Mouse (Mus musculus): Measurements from ENCODE around the gene Mvp. TPM values are rescaled to one million over a fixed set of nuclear protein-coding genes. Genes with fewer than 3 reads are reported as not detected.

Gene Mvp
- total RNA-seq, 1 experiment from 2014 or later: 26.2 TPM

DNA sequence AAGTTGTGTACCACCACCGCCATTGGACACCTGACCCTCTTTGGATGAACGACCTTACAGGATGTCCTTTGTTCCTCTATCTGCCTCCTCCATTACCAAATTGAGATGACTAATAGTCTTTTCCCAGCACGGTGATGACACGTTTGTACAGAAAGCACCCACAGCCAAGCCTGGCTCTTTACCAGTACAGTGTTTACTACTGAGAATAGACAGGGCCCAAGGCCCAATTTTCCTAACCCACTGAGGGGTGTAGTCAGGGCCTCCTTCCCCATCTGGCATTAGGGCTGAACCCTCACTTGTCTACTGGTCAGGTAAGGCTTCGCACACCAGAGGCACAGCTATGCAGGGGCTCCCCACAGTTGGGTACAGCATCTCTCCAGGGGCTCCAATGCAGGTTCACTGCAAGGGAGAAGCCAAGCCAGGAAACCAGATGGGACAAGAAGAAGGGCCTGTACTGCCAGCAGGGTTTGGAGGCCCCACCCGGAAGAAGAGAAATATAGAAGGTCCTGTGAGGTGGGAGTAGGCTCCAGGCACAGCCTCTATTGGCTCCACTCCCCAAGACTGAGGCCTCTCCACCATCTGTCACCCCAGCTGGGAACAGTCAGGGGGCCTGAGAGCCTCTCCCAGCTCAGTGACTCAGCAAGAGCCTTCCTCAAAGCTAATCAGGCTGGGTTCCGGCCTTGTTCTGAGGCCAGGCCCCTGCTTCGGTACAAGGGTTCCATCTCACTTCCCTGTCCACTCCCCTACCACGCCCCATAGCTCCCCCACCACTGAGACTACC is 6.0 kb downstream of the Mvp start:
- ATAC-seq (replicated peaks in 1 of 2; ENCODE audit: insufficient read depth in 1 of 2, low FRiP score in 2 of 2, low TSS enrichment in 1 of 2, low read depth in 1 of 2, poor library complexity in 2 of 2, severe bottlenecking in 2 of 2): peak; percentile 92 to 96

DNA sequence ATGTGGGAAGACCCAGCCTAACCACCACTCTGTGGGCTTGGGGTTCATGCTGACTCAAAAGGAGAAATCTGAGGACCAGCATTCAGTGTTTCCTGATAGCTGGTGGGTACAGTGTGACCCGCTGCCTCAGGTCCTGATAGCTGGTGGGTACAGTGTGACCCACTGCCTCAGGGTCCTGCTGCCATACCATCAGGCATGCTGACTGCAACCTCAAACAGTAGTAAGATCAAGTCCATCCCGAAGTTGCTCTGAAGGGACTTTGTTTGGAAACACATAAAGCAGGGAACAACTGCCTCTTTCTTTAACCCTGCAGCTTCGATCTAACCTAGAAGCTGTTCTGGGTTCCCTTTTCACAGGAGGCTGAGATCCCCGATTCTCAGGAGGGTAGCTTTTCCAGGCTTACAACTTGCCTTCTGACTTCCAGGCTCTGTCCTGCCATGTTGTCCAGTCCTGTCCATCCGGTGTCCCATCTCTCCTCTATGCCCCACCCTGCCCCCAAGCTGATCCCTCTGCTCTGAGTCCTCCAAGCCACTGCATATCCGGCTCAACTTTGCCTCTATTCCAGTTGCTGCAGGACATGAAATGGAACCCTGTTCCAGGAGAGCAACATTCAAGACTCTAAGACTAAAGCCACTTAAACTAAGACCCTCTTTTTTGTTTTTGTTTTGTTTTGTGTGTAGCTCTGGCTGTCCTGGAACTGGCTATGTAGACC is 7.0 kb downstream of the Mvp start:
- ATAC-seq (replicated peaks in 1 of 2; ENCODE audit: insufficient read depth in 1 of 2, low FRiP score in 2 of 2, low TSS enrichment in 1 of 2, low read depth in 1 of 2, poor library complexity in 2 of 2, severe bottlenecking in 2 of 2): no peak

DNA sequence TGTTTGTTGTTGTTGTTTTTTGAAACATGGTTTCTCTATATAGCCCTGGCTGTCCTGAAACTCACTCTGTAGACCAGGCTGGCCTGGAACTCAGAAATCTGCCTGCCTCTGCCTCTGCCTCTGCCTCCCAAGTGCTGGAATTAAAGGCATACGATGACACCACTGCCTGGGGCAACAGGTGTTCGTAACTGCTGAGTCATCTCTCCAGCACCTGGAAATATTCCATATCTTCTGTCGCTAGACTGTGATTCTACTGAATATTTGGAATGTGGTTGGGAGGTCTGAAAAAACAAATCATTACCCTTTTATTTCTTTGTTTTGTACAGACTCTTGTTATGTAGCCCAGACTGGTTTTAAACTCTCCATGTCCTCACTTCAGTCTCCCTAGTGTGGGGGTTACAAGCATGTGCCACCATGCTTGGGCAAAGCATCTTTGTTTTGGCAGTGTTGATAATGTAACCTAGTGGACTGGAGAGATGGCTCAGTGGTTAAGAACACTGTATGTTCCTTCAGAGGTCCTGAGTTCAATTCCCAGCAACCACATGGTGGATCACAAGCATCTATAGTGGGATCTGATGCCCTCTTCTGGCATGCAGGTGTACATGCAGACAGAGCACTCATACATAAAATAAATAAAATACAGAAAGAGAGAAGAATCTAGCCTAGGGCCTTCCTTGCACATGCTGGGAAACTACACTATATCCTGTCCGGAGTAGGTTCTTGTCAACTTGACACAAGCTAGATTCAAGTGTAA is 10.1 kb downstream of the Mvp start:
- no peak for ATAC-seq (replicated peaks in 1 of 2; ENCODE audit: insufficient read depth in 1 of 2, low FRiP score in 2 of 2, low TSS enrichment in 1 of 2, low read depth in 1 of 2, poor library complexity in 2 of 2, severe bottlenecking in 2 of 2)

DNA sequence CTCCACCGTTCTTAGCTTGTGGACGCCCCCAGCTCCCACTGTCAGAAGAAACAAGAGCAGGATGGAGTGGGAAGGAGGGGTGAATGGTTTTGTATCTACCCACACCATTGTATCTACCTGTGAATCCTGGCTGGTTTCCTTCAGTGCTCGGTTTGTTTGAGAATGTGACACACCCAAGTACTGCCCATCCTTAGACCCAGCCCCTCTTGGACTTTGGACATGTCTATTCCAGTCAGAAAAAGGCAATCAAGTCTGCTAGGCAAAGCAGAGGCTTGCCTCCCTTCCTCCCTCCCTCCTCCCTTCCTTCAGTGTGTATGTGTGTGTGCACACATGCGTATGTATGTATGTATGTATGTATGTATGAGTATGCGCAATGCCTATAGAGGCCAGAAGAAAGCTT is 10.8 kb downstream of the Mvp start:
- no peak for ATAC-seq (replicated peaks in 1 of 2; ENCODE audit: insufficient read depth in 1 of 2, low FRiP score in 2 of 2, low TSS enrichment in 1 of 2, low read depth in 1 of 2, poor library complexity in 2 of 2, severe bottlenecking in 2 of 2)

DNA sequence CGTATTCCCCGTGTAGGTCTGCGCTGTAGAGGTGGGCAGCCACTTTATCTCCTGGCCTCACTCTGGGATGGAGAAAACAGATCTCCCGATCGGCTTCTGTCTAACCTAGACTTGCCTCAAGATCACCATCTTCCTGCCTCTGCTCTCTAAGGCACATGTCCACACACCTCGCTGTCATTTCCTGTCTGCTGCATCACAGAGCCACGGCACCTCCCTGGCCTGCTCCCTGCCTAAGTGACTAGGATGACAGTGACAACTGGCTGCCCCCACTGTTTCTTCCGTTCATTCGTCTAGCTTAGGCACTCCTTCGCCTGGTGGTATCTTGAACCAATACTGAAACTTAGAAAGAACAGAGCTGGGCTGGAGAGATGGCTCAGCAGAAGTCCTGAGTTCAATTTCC is 14.9 kb downstream of the Mvp start:
- no peak for ATAC-seq (replicated peaks in 1 of 2; ENCODE audit: insufficient read depth in 1 of 2, low FRiP score in 2 of 2, low TSS enrichment in 1 of 2, low read depth in 1 of 2, poor library complexity in 2 of 2, severe bottlenecking in 2 of 2)

DNA sequence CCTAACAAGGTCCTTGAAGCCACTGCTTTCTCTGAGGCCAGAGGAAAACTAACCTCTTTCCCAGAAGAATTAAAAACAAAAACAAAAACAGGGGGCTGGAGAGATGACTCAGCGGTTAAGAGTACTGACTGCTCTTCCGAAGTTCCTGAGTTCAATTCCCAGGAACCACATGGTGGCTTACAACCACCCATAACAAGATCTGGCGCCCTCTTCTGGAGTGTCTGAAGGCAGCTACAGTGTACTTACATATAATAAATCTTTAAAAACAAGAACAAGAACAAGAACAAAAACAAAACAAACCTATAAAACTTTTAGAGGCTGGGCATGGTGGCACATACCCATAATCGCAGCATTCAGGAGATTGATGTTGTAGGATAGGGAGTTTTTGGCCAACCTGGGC is 18.0 kb downstream of the Mvp start:
- ATAC-seq (replicated peaks in 1 of 2; ENCODE audit: insufficient read depth in 1 of 2, low FRiP score in 2 of 2, low TSS enrichment in 1 of 2, low read depth in 1 of 2, poor library complexity in 2 of 2, severe bottlenecking in 2 of 2): no peak

DNA sequence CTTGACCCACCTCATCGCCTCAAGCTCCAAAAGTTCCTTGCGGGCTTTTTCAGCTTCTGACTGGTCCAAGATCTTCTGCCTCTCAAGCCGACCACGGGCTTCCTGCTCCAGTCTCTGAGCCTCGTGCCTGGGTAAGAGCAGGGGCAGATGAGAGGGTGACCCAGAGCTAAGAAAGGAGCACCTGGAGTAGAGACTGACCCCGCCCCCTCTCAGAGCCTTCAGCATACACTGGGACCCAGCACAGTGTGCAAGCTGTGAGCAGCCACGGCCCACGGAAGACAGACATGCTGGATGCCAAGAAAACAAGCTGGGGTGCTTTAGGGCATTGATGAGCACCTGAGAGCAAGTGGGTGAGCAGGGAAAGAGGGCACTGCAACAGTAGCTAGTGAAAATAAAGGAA is 25.6 kb downstream of the Mvp start:
- no peak for ATAC-seq (replicated peaks in 1 of 2; ENCODE audit: insufficient read depth in 1 of 2, low FRiP score in 2 of 2, low TSS enrichment in 1 of 2, low read depth in 1 of 2, poor library complexity in 2 of 2, severe bottlenecking in 2 of 2)

DNA sequence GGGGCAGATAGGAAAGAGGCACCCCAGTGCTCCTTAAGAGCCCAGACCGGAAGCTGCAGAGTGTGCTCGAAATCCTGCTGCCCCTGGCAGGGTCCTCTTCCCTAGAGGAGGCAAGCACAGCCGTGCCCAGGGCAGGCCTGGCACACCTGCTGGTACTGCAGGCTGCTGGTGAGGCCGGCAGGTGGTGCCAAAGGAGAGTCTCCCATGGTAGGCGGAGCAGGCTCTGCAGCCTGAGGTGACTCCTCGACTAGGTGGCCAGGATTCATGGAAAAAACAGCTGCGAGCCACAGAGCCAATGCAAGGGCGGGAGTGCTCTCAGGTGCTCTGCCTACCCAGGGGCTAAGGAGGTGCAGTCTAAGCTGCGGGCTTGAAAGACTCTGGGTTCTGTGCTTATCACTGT is 28.1 kb downstream of the Mvp start:
- peak; percentile 56 to 65; a peak in 3 of 4 replicates for ATAC-seq (replicated peaks in 1 of 2; ENCODE audit: insufficient read depth in 1 of 2, low FRiP score in 2 of 2, low TSS enrichment in 1 of 2, low read depth in 1 of 2, poor library complexity in 2 of 2, severe bottlenecking in 2 of 2)

DNA sequence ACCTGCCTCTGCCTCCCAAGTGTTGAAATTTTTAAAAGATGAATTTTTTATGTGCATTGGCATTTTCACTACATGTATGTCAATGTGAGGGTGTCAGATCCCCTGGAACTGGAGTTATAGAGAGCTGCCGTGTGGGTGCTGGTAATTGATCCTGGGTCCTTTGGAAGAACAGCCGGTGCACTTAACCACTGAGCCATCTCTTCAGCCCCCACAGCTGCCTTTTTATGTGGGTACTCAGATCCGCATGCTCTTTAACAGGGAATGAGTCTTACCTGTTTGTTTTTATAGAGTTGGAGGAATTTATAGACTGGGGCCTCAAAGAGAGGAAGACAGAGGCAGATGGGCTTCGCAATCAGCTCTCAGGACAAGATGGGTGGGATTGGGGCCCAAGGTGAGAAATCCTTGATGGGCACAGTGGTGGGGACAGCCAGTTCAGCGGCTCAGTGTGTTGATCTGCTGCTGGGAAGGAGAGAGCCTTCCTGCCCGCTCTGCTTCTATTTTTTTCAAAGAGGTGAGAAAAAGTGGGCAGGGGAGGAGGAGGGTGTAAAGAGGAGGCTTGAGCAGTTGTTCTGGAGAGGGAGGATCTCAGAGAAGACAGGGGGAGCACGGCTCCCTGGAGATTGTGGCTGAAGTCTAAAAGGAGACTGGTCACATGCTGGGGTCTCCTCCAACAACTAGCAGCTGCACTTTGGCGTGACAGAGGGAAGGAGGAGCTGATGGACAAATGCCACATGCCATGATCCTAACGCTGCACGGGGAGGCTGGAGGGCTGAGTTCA is 29.6 kb downstream of the Mvp start:
- no peak for ATAC-seq (replicated peaks in 1 of 2; ENCODE audit: insufficient read depth in 1 of 2, low FRiP score in 2 of 2, low TSS enrichment in 1 of 2, low read depth in 1 of 2, poor library complexity in 2 of 2, severe bottlenecking in 2 of 2)

DNA sequence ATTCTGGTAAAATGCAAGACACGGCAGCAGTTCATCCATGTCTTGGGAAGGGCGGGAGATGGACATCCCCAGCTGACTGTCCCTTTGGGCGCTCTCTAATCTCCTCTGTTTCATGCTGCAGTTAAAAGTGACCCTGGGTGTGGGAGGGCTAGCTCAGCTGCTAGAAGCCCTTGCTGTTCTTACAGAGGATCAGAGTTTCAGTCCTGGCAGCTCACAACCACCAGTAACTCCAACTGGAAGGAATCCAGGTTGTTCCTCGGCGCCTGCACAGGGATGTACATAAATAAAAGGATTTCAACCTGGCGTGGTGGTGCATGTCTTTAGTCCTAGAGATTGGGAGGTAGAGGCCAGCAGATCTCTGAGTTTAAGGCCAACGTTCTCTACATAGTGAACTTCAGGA is 31.3 kb downstream of the Mvp start:
- no peak for ATAC-seq (replicated peaks in 1 of 2; ENCODE audit: insufficient read depth in 1 of 2, low FRiP score in 2 of 2, low TSS enrichment in 1 of 2, low read depth in 1 of 2, poor library complexity in 2 of 2, severe bottlenecking in 2 of 2)

DNA sequence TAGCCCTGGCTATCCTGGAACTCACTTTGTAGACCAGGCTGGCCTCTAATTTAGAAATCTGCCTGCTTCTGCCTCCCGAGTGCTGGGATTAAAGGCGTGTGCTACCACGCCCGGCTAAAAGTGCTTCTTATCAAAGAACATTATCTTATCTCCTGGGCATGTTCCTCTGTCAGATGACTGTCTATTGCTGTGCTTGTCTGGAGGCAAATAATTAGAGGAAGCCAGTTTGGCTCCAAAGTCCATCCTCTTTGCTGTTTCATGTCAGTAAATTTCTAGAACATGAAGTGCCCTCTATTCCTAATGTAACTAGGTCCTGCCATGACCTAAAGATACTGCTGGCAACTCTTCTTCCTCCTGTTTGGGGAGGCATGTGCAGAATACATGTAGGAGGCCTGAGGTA is 32.4 kb downstream of the Mvp start:
- no peak for ATAC-seq (replicated peaks in 1 of 2; ENCODE audit: insufficient read depth in 1 of 2, low FRiP score in 2 of 2, low TSS enrichment in 1 of 2, low read depth in 1 of 2, poor library complexity in 2 of 2, severe bottlenecking in 2 of 2)

DNA sequence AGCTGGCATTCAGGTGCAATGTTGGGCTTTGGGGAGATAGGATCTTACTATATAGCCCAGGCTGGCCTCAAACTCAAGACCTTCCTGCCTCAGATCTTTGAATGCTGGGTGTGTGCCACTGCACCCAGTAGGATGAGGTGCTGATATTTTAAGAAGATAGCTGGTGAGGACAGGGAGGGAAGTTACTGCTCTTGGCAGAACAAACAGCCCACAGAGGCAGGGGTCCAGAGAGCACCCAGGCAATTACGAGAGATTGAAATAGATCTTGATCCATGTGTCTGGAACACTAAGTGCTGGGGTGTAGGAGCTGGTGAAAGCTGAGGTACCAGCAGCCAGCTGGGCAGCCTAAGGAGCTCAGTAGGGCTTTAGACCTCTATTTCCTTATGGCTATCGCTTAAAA is 32.8 kb downstream of the Mvp start:
- no peak for ATAC-seq (replicated peaks in 1 of 2; ENCODE audit: insufficient read depth in 1 of 2, low FRiP score in 2 of 2, low TSS enrichment in 1 of 2, low read depth in 1 of 2, poor library complexity in 2 of 2, severe bottlenecking in 2 of 2)

DNA sequence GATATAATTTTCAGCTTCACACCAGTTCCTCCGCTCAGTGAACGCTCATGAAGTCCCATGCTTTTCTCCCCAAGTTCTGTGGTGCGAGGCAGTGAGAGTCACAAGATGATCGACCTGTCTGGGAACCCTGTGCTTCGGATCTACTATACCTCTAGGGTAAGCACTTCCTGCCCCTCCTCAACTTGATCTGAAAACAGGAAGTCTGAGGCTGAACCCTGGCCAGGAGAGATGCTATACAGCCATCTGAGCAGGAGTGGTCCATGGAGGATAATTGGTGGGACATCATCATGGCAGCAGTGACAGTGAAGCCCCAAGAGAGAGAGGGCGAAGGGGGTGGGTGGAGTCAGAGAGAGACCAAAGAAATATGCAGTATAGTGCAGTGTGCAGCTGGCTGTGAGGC is 35.6 kb downstream of the Mvp start:
- ATAC-seq (replicated peaks in 1 of 2; ENCODE audit: insufficient read depth in 1 of 2, low FRiP score in 2 of 2, low TSS enrichment in 1 of 2, low read depth in 1 of 2, poor library complexity in 2 of 2, severe bottlenecking in 2 of 2): no peak

DNA sequence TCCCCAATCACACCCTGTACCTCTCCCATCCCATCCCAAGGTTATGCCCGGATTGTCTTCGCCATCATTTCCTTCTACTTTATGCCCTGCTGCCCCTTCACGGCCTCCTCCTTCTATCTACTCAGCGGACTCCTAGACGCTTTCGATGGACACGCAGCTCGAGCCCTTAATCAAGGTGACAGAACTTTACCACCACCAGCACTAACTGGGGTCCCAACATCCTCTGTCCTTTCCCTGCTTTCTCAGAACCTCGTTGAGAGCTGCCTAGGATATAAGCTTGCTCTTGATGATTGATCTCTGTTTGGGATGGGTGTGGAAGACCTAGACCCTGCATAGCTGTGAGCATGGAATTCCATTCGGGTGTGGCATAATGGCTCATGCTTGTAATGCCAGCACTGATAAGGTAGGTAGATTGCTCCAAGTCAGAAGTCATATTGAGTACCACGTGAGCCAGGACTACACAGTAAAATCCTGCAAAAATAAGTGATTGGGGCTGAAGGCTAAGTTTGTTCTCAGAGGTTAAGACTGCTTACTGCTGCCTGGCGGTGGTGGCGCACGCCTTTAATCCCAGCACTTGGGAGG is 37.5 kb downstream of the Mvp start:
- no peak for ATAC-seq (replicated peaks in 1 of 2; ENCODE audit: insufficient read depth in 1 of 2, low FRiP score in 2 of 2, low TSS enrichment in 1 of 2, low read depth in 1 of 2, poor library complexity in 2 of 2, severe bottlenecking in 2 of 2)

DNA sequence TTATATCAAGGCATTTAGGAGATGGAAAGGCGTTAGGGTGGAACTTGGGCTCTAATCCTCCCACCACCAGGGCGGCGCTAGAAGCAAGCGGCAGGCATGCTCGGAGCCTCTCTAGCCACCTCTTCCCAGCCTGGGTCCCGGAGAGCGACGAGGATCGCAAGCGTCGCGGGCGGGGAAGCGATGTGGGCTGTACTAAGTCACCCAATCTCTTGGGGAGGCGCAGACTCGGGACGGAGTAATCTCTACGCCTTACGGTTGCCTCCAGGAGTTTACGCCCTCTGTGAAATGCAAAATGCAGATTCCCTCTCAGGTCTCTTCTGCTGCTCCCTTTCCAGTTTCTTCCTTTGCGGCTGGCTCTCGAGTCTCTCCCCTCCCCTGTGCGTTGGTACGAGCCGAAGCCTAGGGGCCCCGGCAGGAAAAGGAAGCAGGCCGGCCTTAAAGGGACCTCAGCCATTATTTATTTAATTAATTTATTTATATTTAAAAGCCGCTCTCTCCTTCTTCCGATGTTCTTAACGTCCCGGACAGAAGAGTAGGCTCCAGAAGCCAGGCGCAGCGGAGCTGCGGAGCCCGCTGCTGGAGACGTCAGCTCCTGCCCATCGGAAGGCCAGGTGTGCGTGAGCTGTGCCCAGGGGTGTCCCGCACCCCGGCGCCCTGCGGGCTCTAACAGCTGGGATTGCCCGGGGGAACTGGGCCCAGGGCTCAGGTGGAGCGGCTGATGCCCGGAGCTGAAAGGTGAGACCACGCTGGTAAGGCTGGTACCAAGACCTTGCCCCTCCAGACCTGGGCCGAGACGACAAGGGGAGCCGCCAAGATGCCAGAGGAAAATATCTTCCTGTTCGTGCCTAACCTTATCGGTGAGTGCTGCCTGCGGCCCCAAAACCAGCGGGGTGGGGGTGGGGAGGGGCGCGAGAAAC is 38.2 kb downstream of the Mvp start, which contains the start of gene Cdiptos:
Gene Cdiptos, minus strand, starts transcription at position 149 of the 917 bp plus-strand sequence.
- peak; percentile 95 to 96 for ATAC-seq (replicated peaks in 1 of 2; ENCODE audit: insufficient read depth in 1 of 2, low FRiP score in 2 of 2, low TSS enrichment in 1 of 2, low read depth in 1 of 2, poor library complexity in 2 of 2, severe bottlenecking in 2 of 2)

DNA sequence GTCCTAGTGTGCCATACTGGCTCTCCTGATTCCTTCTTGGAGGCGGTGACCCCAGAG is 38.7 kb downstream of the Mvp start, which contains the start of gene Cdipt:
Gene Cdipt, plus strand, starts transcription at position 22 of the 57 bp plus-strand sequence.
- no peak for ATAC-seq (replicated peaks in 1 of 2; ENCODE audit: insufficient read depth in 1 of 2, low FRiP score in 2 of 2, low TSS enrichment in 1 of 2, low read depth in 1 of 2, poor library complexity in 2 of 2, severe bottlenecking in 2 of 2)

DNA sequence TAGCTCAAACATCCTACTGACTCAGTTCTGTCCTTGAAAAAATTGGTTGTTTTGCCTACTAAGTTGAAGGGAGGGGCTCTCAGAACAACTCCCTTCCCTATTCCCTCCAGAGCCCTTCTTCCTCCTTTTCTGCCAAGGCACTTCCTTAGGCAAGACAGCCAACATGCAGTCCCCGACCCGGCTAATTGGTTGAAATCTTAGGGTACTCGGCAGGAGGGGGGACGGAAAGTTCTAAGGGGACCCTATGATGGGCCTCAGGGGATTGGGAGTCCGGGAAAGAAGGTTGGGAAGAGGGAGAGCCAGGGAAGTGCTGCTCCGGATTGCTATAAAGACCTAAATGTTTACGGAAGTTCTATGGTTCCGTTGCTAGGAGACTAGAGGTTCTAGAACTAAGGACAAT is 38.9 kb downstream of the Mvp start:
- ATAC-seq (replicated peaks in 1 of 2; ENCODE audit: insufficient read depth in 1 of 2, low FRiP score in 2 of 2, low TSS enrichment in 1 of 2, low read depth in 1 of 2, poor library complexity in 2 of 2, severe bottlenecking in 2 of 2): peak in 1 of 2 experiments; percentile 22; a peak in 1 of 4 replicates
